Mouse (Mus musculus) heart, embryonic 12.5 days (tissue): ENCODE results near the gene Vmn1r94. TPM values are rescaled to one million over a fixed set of nuclear protein-coding genes. Genes with fewer than 3 reads are reported as not detected.
"Not testable (repeated sequence)": the region's sequence is repeated elsewhere in the genome, so short reads cannot be mapped to it uniquely, and the experiment has no call there.

Experiments used
- ATAC-seq: fragments of 200-750 bp; cut with Nextera tagmentation; 2 replicates; pipeline ENCODE4 v1.8.0; 2017; ENCODE audit warnings: moderate TSS enrichment, moderate library complexity; ENCODE audit not compliant: insufficient number of reproducible peaks, low FRiP score
- H3K27ac ChIP-seq: fragments of 300-500 bp; sonication (generic); 2 replicates; pipeline ENCODE4 v1.5.1; 2016; ENCODE audit warnings: mild to moderate bottlenecking, moderate library complexity; ENCODE audit not compliant: poor library complexity, severe bottlenecking
- H3K27me3 ChIP-seq: fragments of 300-500 bp; sonication (generic); replicated peaks from 2 replicates; pipeline ENCODE4 v1.6.1; 2016; ENCODE audit warnings: mild to moderate bottlenecking, moderate library complexity
- H3K36me3 ChIP-seq: fragments of 300-500 bp; sonication (generic); 2 replicates; pipeline ENCODE4 v1.6.1; 2016; ENCODE audit warnings: mild to moderate bottlenecking, moderate library complexity
- H3K4me1 ChIP-seq: fragments of 300-500 bp; sonication (generic); replicated peaks from 2 replicates; pipeline ENCODE4 v1.6.1; 2016; ENCODE audit warnings: mild to moderate bottlenecking
- H3K4me2 ChIP-seq: fragments of 300-500 bp; sonication (generic); 2 replicates; pipeline ENCODE4 v1.6.1; 2016; ENCODE audit warnings: mild to moderate bottlenecking, moderate library complexity
- H3K4me3 ChIP-seq: fragments of 300-500 bp; sonication (generic); 2 replicates; pipeline ENCODE4 v1.5.1; 2016; ENCODE audit warnings: mild to moderate bottlenecking
- H3K9ac ChIP-seq: fragments of 300-500 bp; sonication (generic); 2 replicates; pipeline ENCODE4 v1.6.1; 2016; ENCODE audit warnings: mild to moderate bottlenecking, moderate library complexity
- H3K9me3 ChIP-seq: fragments of 300-500 bp; sonication (generic); replicated peaks from 2 replicates; pipeline ENCODE4 v1.6.1; 2016; ENCODE audit warnings: mild to moderate bottlenecking, moderate library complexity
- WGBS: fragments of 180-500 bp; shearing (Covaris S2); methylation state at CpG from one replicate; pipeline ENCODE4 v1.1.7; 2016; 5-methylcytosine and 5-hydroxymethylcytosine counted together
- polyA plus RNA-seq: library from polyadenylated mRNA; unstranded; fragments of >200 nt; fragmentation: Nextera tagmentation; extraction: Ambion mirVana; gene quantifications from 2 replicates; pipeline ENCODE4 v1.2.1, GENCODE M21; 2016

Vmn1r94 gene
- polyA plus RNA-seq = not detected in 2 replicates

DNA sequence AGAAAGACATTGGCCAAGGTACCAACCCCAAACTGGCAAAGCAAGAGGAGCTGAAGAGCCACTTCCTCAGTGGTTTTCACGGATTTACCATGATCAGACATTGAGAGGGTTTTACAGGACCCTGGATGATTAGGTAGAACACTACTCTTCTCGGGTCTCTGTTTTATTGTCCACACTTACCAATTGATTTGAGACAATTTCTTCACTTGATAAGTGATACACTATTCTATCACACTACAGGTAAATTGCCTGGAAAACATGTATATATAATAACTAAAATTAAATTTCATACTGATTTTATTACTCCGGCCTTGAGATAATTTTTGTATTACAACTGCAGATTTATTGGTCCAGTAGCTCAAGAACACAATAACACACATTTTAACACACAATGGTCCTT lies at the start of gene Vmn1r94:
Gene Vmn1r94 (minus strand): TSS at position 101 of the 400 bp plus-strand sequence.
- not testable (repeated sequence) for H3K36me3 ChIP-seq, H3K27ac ChIP-seq, H3K4me3 ChIP-seq, H3K4me1 ChIP-seq, ATAC-seq, H3K9me3 ChIP-seq, H3K4me2 ChIP-seq, H3K9ac ChIP-seq, H3K27me3 ChIP-seq
- WGBS = no CpG with 5 or more reads among the region's 3 CpGs

DNA sequence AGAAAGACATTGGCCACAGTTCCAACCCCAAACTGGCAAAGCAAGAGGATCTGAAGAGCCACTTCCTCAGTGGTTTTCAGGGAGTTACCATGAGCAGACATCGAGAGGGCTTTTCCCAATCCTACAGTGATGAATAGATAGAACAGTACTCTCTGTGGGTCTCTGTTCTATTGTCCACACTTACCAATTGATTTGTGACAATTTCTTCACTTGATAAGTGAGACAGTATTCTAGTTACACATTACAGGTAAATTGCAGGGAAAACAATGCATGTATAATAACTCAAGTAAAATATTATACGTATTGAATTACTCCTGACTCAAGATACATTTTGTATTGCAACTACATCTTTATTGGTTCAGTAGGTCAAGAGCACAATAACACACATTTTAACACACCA lies 37.3 kb upstream of the Vmn1r94 start, which contains the start of gene Gm6164:
Gene Gm6164 (minus strand): TSS at position 101 of the 400 bp plus-strand sequence.
- H3K4me3 ChIP-seq, H3K4me1 ChIP-seq, ATAC-seq, H3K36me3 ChIP-seq, H3K27me3 ChIP-seq, H3K4me2 ChIP-seq, H3K9me3 ChIP-seq, H3K27ac ChIP-seq, H3K9ac ChIP-seq: not testable (repeated sequence)
- WGBS = no CpG with 5 or more reads among the region's 2 CpGs

DNA sequence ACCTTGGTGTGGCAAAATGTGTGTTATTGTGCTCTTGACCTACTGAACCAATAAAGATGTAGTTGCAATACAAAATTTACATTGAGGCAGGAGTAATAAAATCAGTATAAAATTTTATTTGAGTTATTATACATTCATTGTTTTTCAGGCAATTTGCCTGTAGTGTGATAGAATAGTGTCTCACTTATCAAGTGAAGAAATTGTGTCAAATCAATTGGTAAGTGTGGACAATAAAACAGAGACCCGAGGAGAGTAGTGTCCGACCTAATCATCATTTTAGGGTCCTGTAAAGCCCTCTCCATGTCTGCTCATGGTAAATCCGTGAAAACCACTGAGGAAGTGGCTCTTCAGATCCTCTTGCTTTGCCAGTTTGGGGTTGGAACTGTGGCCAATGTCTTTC lies 25.2 kb upstream of the Vmn1r94 start, which contains the start of gene Vmn1r95:
Gene Vmn1r95 (plus strand): TSS at position 301 of the 400 bp plus-strand sequence.
- H3K27me3 ChIP-seq, ATAC-seq, H3K4me2 ChIP-seq, H3K27ac ChIP-seq, H3K36me3 ChIP-seq, H3K4me3 ChIP-seq, H3K9ac ChIP-seq, H3K9me3 ChIP-seq, H3K4me1 ChIP-seq: not testable (repeated sequence)
- WGBS = no CpG with 5 or more reads among the region's 3 CpGs

DNA sequence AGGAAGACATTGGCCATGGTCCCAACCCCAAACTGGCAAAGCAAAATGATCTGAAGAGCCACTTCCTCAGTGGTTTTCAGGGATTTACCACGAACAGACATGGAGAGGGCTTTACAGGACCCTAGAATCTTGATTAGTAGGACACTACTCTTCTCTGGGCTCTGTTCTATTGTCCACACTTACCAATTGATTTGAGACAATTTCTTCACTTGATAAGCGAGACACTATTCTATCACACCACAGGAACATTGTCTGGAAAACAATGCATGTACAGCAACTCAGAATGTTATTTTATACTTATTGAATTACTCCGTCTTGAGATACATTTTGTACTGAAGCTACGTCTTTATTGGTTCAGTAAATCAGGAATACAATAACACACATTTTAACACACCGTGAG lies 29.2 kb downstream of the Vmn1r94 start, which contains the start of gene Vmn1r93:
Gene Vmn1r93 (minus strand): TSS at position 101 of the 400 bp plus-strand sequence.
- H3K4me1 ChIP-seq, H3K9ac ChIP-seq, H3K4me3 ChIP-seq, ATAC-seq, H3K27me3 ChIP-seq, H3K9me3 ChIP-seq, H3K4me2 ChIP-seq, H3K36me3 ChIP-seq, H3K27ac ChIP-seq: not testable (repeated sequence)
- WGBS = no CpG with 5 or more reads among the region's 5 CpGs

DNA sequence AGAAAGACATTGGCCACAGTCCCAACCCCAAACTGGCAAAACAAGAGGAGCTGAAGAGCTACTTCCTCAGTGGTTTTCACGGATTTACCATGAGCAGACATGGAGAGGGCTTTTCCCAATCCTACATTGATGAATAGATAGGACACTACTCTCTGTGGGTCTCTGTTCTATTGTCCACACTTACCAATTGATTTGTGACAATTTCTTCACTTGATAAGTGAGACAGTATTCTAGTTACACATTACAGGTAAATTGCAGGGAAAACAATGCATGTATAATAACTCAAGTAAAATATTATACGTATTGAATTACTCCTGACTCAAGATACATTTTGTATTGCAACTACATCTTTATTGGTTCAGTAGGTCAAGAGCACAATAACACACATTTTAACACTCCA lies 45.7 kb downstream of the Vmn1r94 start, which contains the start of gene Gm16442:
Gene Gm16442 (minus strand): TSS at position 101 of the 400 bp plus-strand sequence.
- H3K9ac ChIP-seq, H3K27me3 ChIP-seq, H3K36me3 ChIP-seq, H3K4me1 ChIP-seq, H3K9me3 ChIP-seq, H3K4me3 ChIP-seq, H3K27ac ChIP-seq, ATAC-seq, H3K4me2 ChIP-seq: not testable (repeated sequence)
- WGBS = no CpG with 5 or more reads among the region's 2 CpGs

Other genes starting within 250 kb of the Vmn1r94 start
- gene Pvr, start 247.2 kb downstream of the Vmn1r94 start, polyA plus RNA-seq = 15.7 and 16.0 TPM in 2 replicates
- gene Igsf23, start 217.6 kb downstream of the Vmn1r94 start, polyA plus RNA-seq = 1.0 and 1.2 TPM in 2 replicates
- 0.42 TPM in 1 of 2 replicates, not detected in the other for gene Ceacam20, start 203.0 kb downstream of the Vmn1r94 start, polyA plus RNA-seq
- not detected in 2 replicates for gene Nlrp9b, start 176.9 kb downstream of the Vmn1r94 start, polyA plus RNA-seq
- gene Vmn1r91, start 68.7 kb downstream of the Vmn1r94 start, polyA plus RNA-seq = not detected in 2 replicates
- gene Gm16442, start 45.8 kb downstream of the Vmn1r94 start, polyA plus RNA-seq = not detected in 2 replicates
- gene Vmn1r93, start 29.3 kb downstream of the Vmn1r94 start, polyA plus RNA-seq = not detected in 2 replicates
- gene Vmn1r95, start 25.3 kb upstream of the Vmn1r94 start, polyA plus RNA-seq = not detected in 2 replicates
- gene Gm6164, start 37.2 kb upstream of the Vmn1r94 start, polyA plus RNA-seq = not detected in 2 replicates
- gene Gm4498, start 65.5 kb upstream of the Vmn1r94 start, polyA plus RNA-seq = not detected in 2 replicates
- not detected in 2 replicates for gene Gm5890, start 94.5 kb upstream of the Vmn1r94 start, polyA plus RNA-seq
- not detected in 2 replicates for gene Gm4133, start 165.7 kb upstream of the Vmn1r94 start, polyA plus RNA-seq
- gene Gm5728, start 207.0 kb upstream of the Vmn1r94 start, polyA plus RNA-seq = not detected in 2 replicates
- not detected in 2 replicates for gene Vmn1r100, start 249.6 kb upstream of the Vmn1r94 start, polyA plus RNA-seq